Comparison of ENCODE assay signal across 11 mouse cellular contexts in the genomic region with DNA sequence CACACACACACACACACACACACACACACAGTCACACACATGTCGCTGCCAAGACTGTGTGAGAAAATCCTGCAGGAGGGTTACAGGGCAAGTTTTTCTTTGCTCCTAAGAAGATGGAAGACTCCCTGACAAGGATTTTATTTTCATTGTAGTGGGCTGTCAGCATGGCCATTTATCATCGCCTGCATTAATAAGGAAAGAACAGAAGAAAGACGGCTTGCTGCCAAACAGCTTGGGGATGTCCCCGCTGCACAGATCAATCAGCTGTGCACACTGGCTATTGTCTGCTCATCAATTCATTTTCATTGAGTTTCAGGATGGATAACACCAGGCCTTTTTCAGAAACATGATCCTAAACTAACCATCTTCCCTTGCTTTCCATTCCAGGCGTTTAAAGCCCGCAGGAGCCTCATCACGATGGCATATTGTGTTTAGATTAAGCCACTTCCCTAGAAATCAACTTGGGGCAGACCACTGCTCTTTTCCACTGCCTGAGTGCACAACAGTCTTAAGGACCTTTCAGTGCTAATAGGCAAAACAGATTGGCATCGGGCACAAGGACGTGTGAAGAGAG.
DNase-seq lines count a peak whose midpoint lies in the region; ATAC-seq and TF ChIP-seq lines count a peak whose summit lies in the region.
"Had no signal": no experiment of that assay in that cellular context is flagged by ENCODE, and none has a peak within 500 bp of the region (broad histone marks: within the 10 kb centered on the region; RNA-seq: fewer than 3 reads in every experiment).

No protein-coding gene starts in this region.

- H3K4me1 ChIP-seq in kidney, adult 2 months (ENCODE audit: control insufficient read depth, insufficient read depth, low read length), result no peaks in the 10 kb centered on the region
- H3K4me1 ChIP-seq in embryonic facial prominence, embryonic 11.5 days (ENCODE audit: control insufficient read depth, insufficient read depth, low read length), result no peaks in the 10 kb centered on the region
- peaks cover 30% of the 10 kb centered on the region for H3K4me1 ChIP-seq in neural tube, embryonic 13.5 days (replicated peaks)

- TF ChIP-seq POLR2A in kidney, adult 2 months (IDR thresholded peaks at IDR 0.05; ENCODE audit: low read depth, low read length), result no peak

- TF ChIP-seq CTCF in kidney, adult 2 months (conservative IDR thresholded peaks at IDR 0.05; ENCODE audit: insufficient read depth, insufficient read length, low read depth, low read length), result no peak

- ATAC-seq in embryonic facial prominence, embryonic 11.5 days (replicated peaks; ENCODE audit: insufficient number of reproducible peaks, low FRiP score, low TSS enrichment, low read depth), result peak; percentile 64; the same call in 1 of the 2 replicates
- ATAC-seq in neural tube, embryonic 13.5 days (ENCODE audit: low read depth), result peak; percentile 66

- H3K27ac ChIP-seq in kidney, adult 2 months (ENCODE audit: insufficient read depth, low read depth, low read length), result no peak overlapping the region
- H3K27ac ChIP-seq in embryonic facial prominence, embryonic 11.5 days (replicated peaks; ENCODE audit: low read depth, low read length), result no peak overlapping the region
- H3K27ac ChIP-seq in neural tube, embryonic 13.5 days (replicated peaks), result peak overlapping the region; percentile 82
- H3K27ac ChIP-seq: macrophage had no signal

- H3K4me3 ChIP-seq in kidney, adult 2 months (ENCODE audit: insufficient read depth, low read depth, low read length), result no peak overlapping the region
- no peak overlapping the region for H3K4me3 ChIP-seq in embryonic facial prominence, embryonic 11.5 days (ENCODE audit: low read depth, low read length)
- no peak overlapping the region for H3K4me3 ChIP-seq in neural tube, embryonic 13.5 days

- H3K4me2 ChIP-seq in embryonic facial prominence, embryonic 11.5 days (ENCODE audit: low read depth, low read length), result no peak overlapping the region
- peak overlapping the region; percentile 39 for H3K4me2 ChIP-seq in neural tube, embryonic 13.5 days

- H3K36me3 ChIP-seq in kidney, adult 2 months (ENCODE audit: control insufficient read depth, insufficient read depth, low read length), result no peaks in the 10 kb centered on the region
- no peaks in the 10 kb centered on the region for H3K36me3 ChIP-seq in embryonic facial prominence, embryonic 11.5 days (replicated peaks; ENCODE audit: control insufficient read depth, insufficient read depth, low read depth, low read length)
- H3K36me3 ChIP-seq in neural tube, embryonic 13.5 days, result no peaks in the 10 kb centered on the region

- H3K9me3 ChIP-seq in embryonic facial prominence, embryonic 11.5 days (replicated peaks; ENCODE audit: control insufficient read depth, low read length), result no peaks in the 10 kb centered on the region
- H3K9me3 ChIP-seq in neural tube, embryonic 13.5 days, result no peaks in the 10 kb centered on the region

- H3K27me3 ChIP-seq in kidney, adult 2 months (replicated peaks; ENCODE audit: control insufficient read depth, insufficient read depth, low read length), result no peaks in the 10 kb centered on the region
- no peaks in the 10 kb centered on the region for H3K27me3 ChIP-seq in embryonic facial prominence, embryonic 11.5 days (ENCODE audit: control insufficient read depth, insufficient read depth, low read length)
- no peaks in the 10 kb centered on the region for H3K27me3 ChIP-seq in neural tube, embryonic 13.5 days

- WGBS in kidney, adult 2 months, result 10% methylated on average over 9 of the region's 9 CpGs
- WGBS in embryonic facial prominence, embryonic 11.5 days, result 35% methylated on average over 9 of the region's 9 CpGs
- WGBS in neural tube, embryonic 13.5 days, result 4% methylated on average over 9 of the region's 9 CpGs

- peak; percentile 27 for DNase-seq in kidney, adult 2 months
- DNase-seq in kidney, adult 18-20 months, result no peak
- no peak for DNase-seq in embryonic facial prominence, embryonic 11.5 days (ENCODE audit: low spot score)
- DNase-seq in kidney, postnatal 10 days, result peak; percentile 48
- DNase-seq in adipocyte (ENCODE audit: low spot score), result no peak
- no peak for DNase-seq in right cerebral cortex, adult 18-20 months
- no peak for DNase-seq in cerebellum, adult 18-20 months
- DNase-seq: layer of hippocampus, postnatal 36 days; spleen, adult 18-20 months had no signal

- H3K9ac ChIP-seq in embryonic facial prominence, embryonic 11.5 days (replicated peaks; ENCODE audit: low read length), result no peak overlapping the region
- H3K9ac ChIP-seq in neural tube, embryonic 13.5 days, result peak overlapping the region; percentile 26; the same call in 1 of the 2 replicates

Comparison
In these comparisons a context has a peak if more than half of its experiments do, and no peak if none do; other contexts are left out.
1. DNase-seq: peak in kidney, adult 2 months (single experiment) and kidney, postnatal 10 days (single experiment); none in kidney, adult 18-20 months (single experiment), embryonic facial prominence, embryonic 11.5 days (single experiment), adipocyte (single experiment), right cerebral cortex, adult 18-20 months (single experiment) and cerebellum, adult 18-20 months (0 of 2).